Mouse (Mus musculus): ENCODE measurements at regions not wholly inside any gene's neighbourhood (a gene's known extent, or its start where the extent isn't known, plus 50 kb on each side); places are given as distances from the start of the nearest gene placed in this dataset.
A peak's percentile ranks its signal among the peaks of the same experiment; 100 is the strongest.

GRCm38 (mm10) chr11:112611073-112611472 is 171.0 kb upstream of the Sox9 start:
- Histone ChIP-seq H3K27ac (ENCODE audit: low read length) (no peak overlapping the region), H3K4me3 (replicated peaks; ENCODE audit: low read length) (no peak overlapping the region), H3K36me3 (ENCODE audit: control insufficient read depth, insufficient read depth, low read length) (no peaks in the 10 kb centered on the region), H3K9ac (ENCODE audit: low read length) (no peak overlapping the region), H3K9me3 (replicated peaks; ENCODE audit: control insufficient read depth, low read length) (no peaks in the 10 kb centered on the region), H3K4me2 (ENCODE audit: low read depth, low read length) (no peak overlapping the region), H3K4me1 (ENCODE audit: control insufficient read depth, insufficient read depth, low read length) (no peaks in the 10 kb centered on the region), H3K27me3 (ENCODE audit: control insufficient read depth, insufficient read depth, low read length) (no peaks in the 10 kb centered on the region)
- ATAC-seq (ENCODE audit: insufficient read depth, low FRiP score): no peak
- 57% methylated on average over 11 of the region's 11 CpGs for WGBS

- WGBS: 82% methylated on average over 4 of the region's 4 CpGs
- Histone ChIP-seq H3K9me3 (replicated peaks; ENCODE audit: control insufficient read depth, low read length) (no peaks in the 10 kb centered on the region), H3K4me1 (ENCODE audit: control insufficient read depth, insufficient read depth, low read length) (peaks cover 5% of the 10 kb centered on the region; the same call in 1 of the 2 replicates), H3K4me3 (replicated peaks; ENCODE audit: low read length) (no peak overlapping the region), H3K4me2 (ENCODE audit: low read depth, low read length) (no peak overlapping the region), H3K27me3 (ENCODE audit: control insufficient read depth, insufficient read depth, low read length) (no peaks in the 10 kb centered on the region), H3K27ac (ENCODE audit: low read length) (no peak overlapping the region), H3K36me3 (ENCODE audit: control insufficient read depth, insufficient read depth, low read length) (no peaks in the 10 kb centered on the region), H3K9ac (ENCODE audit: low read length) (no peak overlapping the region)
- no peak for ATAC-seq (ENCODE audit: insufficient read depth, low FRiP score)
Measured at GRCm38 (mm10) chr11:112615629-112616028, 166.4 kb upstream of the Sox9 start.

- Histone ChIP-seq H3K9ac (ENCODE audit: low read length) (no peak overlapping the region), H3K4me3 (replicated peaks; ENCODE audit: low read length) (no peak overlapping the region), H3K36me3 (ENCODE audit: control insufficient read depth, insufficient read depth, low read length) (no peaks in the 10 kb centered on the region), H3K27me3 (ENCODE audit: control insufficient read depth, insufficient read depth, low read length) (no peaks in the 10 kb centered on the region), H3K4me1 (ENCODE audit: control insufficient read depth, insufficient read depth, low read length) (peaks cover 11% of the 10 kb centered on the region), H3K4me2 (ENCODE audit: low read depth, low read length) (no peak overlapping the region), H3K9me3 (replicated peaks; ENCODE audit: control insufficient read depth, low read length) (no peaks in the 10 kb centered on the region), H3K27ac (ENCODE audit: low read length) (no peak overlapping the region)
- WGBS: 67% methylated on average over 2 of the region's 2 CpGs
- no peak for ATAC-seq (ENCODE audit: insufficient read depth, low FRiP score)
Measured at GRCm38 (mm10) chr11:112616942-112617341, 165.1 kb upstream of the Sox9 start.

- H3K9ac ChIP-seq (ENCODE audit: low read length): peak overlapping the region; percentile 54
- 16% methylated on average over 12 of the region's 12 CpGs for WGBS
- no peaks in the 10 kb centered on the region for H3K27me3 ChIP-seq (ENCODE audit: control insufficient read depth, insufficient read depth, low read length)
- H3K9me3 ChIP-seq (replicated peaks; ENCODE audit: control insufficient read depth, low read length): no peaks in the 10 kb centered on the region
- H3K36me3 ChIP-seq (ENCODE audit: control insufficient read depth, insufficient read depth, low read length): no peaks in the 10 kb centered on the region
- peak; percentile 58; the same call in 1 of the 2 replicates for ATAC-seq (ENCODE audit: insufficient read depth, low FRiP score)
- peak overlapping the region; percentile 60; the same call in 1 of the 2 replicates for H3K27ac ChIP-seq (ENCODE audit: low read length)
- peak overlapping the region; percentile 46 for H3K4me2 ChIP-seq (ENCODE audit: low read depth, low read length)
- peaks cover 11% of the 10 kb centered on the region for H3K4me1 ChIP-seq (ENCODE audit: control insufficient read depth, insufficient read depth, low read length)
- peak overlapping the region; percentile 3 for H3K4me3 ChIP-seq (replicated peaks; ENCODE audit: low read length)
Measured at GRCm38 (mm10) chr11:112620916-112621315, 161.1 kb upstream of the Sox9 start.

GRCm38 (mm10) chr11:112621385-112622120 is 160.5 kb upstream of the Sox9 start:
- no peak for ATAC-seq (ENCODE audit: insufficient read depth, low FRiP score)
- Histone ChIP-seq H3K27ac (ENCODE audit: low read length) (peak overlapping the region; percentile 60; the same call in 1 of the 2 replicates), H3K4me2 (ENCODE audit: low read depth, low read length) (peak overlapping the region; percentile 46), H3K4me3 (replicated peaks; ENCODE audit: low read length) (no peak overlapping the region), H3K4me1 (ENCODE audit: control insufficient read depth, insufficient read depth, low read length) (peaks cover 11% of the 10 kb centered on the region), H3K9me3 (replicated peaks; ENCODE audit: control insufficient read depth, low read length) (no peaks in the 10 kb centered on the region), H3K36me3 (ENCODE audit: control insufficient read depth, insufficient read depth, low read length) (no peaks in the 10 kb centered on the region), H3K9ac (ENCODE audit: low read length) (peak overlapping the region; percentile 54), H3K27me3 (ENCODE audit: control insufficient read depth, insufficient read depth, low read length) (no peaks in the 10 kb centered on the region)
- WGBS: 56% methylated on average over 9 of the region's 9 CpGs

- Histone ChIP-seq H3K4me2 (ENCODE audit: low read depth, low read length) (no peak overlapping the region), H3K4me3 (replicated peaks; ENCODE audit: low read length) (no peak overlapping the region), H3K9ac (ENCODE audit: low read length) (no peak overlapping the region), H3K4me1 (ENCODE audit: control insufficient read depth, insufficient read depth, low read length) (no peaks in the 10 kb centered on the region; the same call in 1 of the 2 replicates), H3K27me3 (ENCODE audit: control insufficient read depth, insufficient read depth, low read length) (no peaks in the 10 kb centered on the region), H3K36me3 (ENCODE audit: control insufficient read depth, insufficient read depth, low read length) (no peaks in the 10 kb centered on the region), H3K9me3 (replicated peaks; ENCODE audit: control insufficient read depth, low read length) (no peaks in the 10 kb centered on the region), H3K27ac (ENCODE audit: low read length) (no peak overlapping the region)
- WGBS: 19% methylated on average over 9 of the region's 9 CpGs
- ATAC-seq (ENCODE audit: insufficient read depth, low FRiP score): peak; percentile 37; the same call in 1 of the 2 replicates
Measured at GRCm38 (mm10) chr11:112649298-112649697, 132.7 kb upstream of the Sox9 start.

GRCm38 (mm10) chr11:112657410-112658159 is 124.4 kb upstream of the Sox9 start:
- ATAC-seq (ENCODE audit: insufficient read depth, low FRiP score): no peak

GRCm38 (mm10) chr11:112659911-112660310 is 122.1 kb upstream of the Sox9 start:
- Histone ChIP-seq H3K4me2 (ENCODE audit: low read depth, low read length) (no peak overlapping the region), H3K9me3 (replicated peaks; ENCODE audit: control insufficient read depth, low read length) (no peaks in the 10 kb centered on the region), H3K4me1 (ENCODE audit: control insufficient read depth, insufficient read depth, low read length) (0 out of 2 replicates have a peak, but pooled peaks cover 2% of the 10 kb centered on the region), H3K4me3 (replicated peaks; ENCODE audit: low read length) (no peak overlapping the region), H3K27ac (ENCODE audit: low read length) (no peak overlapping the region), H3K27me3 (ENCODE audit: control insufficient read depth, insufficient read depth, low read length) (no peaks in the 10 kb centered on the region), H3K36me3 (ENCODE audit: control insufficient read depth, insufficient read depth, low read length) (no peaks in the 10 kb centered on the region), H3K9ac (ENCODE audit: low read length) (no peak overlapping the region)
- WGBS: 50% methylated on average over 3 of the region's 3 CpGs
- ATAC-seq (ENCODE audit: insufficient read depth, low FRiP score): no peak; the same call in 1 of the 2 replicates

More at GRCm38 (mm10) chr11:112657410-112658159, 124.4 kb upstream of the Sox9 start:
- Histone ChIP-seq H3K9ac (ENCODE audit: low read length) (no peak overlapping the region), H3K9me3 (replicated peaks; ENCODE audit: control insufficient read depth, low read length) (no peaks in the 10 kb centered on the region), H3K27ac (ENCODE audit: low read length) (no peak overlapping the region), H3K4me2 (ENCODE audit: low read depth, low read length) (no peak overlapping the region), H3K4me3 (replicated peaks; ENCODE audit: low read length) (no peak overlapping the region), H3K4me1 (ENCODE audit: control insufficient read depth, insufficient read depth, low read length) (0 out of 2 replicates have a peak, but pooled peaks cover 2% of the 10 kb centered on the region), H3K27me3 (ENCODE audit: control insufficient read depth, insufficient read depth, low read length) (no peaks in the 10 kb centered on the region), H3K36me3 (ENCODE audit: control insufficient read depth, insufficient read depth, low read length) (no peaks in the 10 kb centered on the region)
- WGBS: 46% methylated on average over 11 of the region's 11 CpGs

GRCm38 (mm10) chr11:112661426-112661825 is 120.6 kb upstream of the Sox9 start:
- H3K4me3 ChIP-seq (replicated peaks; ENCODE audit: low read length): no peak overlapping the region
- H3K9ac ChIP-seq (ENCODE audit: low read length): no peak overlapping the region
- no peaks in the 10 kb centered on the region for H3K27me3 ChIP-seq (ENCODE audit: control insufficient read depth, insufficient read depth, low read length)
- H3K36me3 ChIP-seq (ENCODE audit: control insufficient read depth, insufficient read depth, low read length): no peaks in the 10 kb centered on the region
- WGBS: 80% methylated on average over 7 of the region's 7 CpGs
- ATAC-seq (ENCODE audit: insufficient read depth, low FRiP score): no peak
- H3K9me3 ChIP-seq (replicated peaks; ENCODE audit: control insufficient read depth, low read length): no peaks in the 10 kb centered on the region
- H3K4me2 ChIP-seq (ENCODE audit: low read depth, low read length): no peak overlapping the region
- 0 out of 2 replicates have a peak, but pooled peaks cover 2% of the 10 kb centered on the region for H3K4me1 ChIP-seq (ENCODE audit: control insufficient read depth, insufficient read depth, low read length)
- no peak overlapping the region for H3K27ac ChIP-seq (ENCODE audit: low read length)
